Mouse (Mus musculus): ENCODE measurements at regions not wholly inside any gene's neighbourhood (a gene's known extent, or its start where the extent isn't known, plus 50 kb on each side); places are given as distances from the start of the nearest gene placed in this dataset.

GRCm38 (mm10) chr14:112895561-112895960 is 418.8 kb upstream of the Tpm3-rs7 start:
- DNase-seq (ENCODE audit: low read depth): peak; percentile 16

GRCm38 (mm10) chr14:112901171-112901570 is 413.2 kb upstream of the Tpm3-rs7 start:
- no peak for DNase-seq (ENCODE audit: low read depth)

GRCm38 (mm10) chr14:112917148-112917547 is 397.3 kb upstream of the Tpm3-rs7 start:
- no peak for DNase-seq (ENCODE audit: low read depth)

All from c-Kit-positive CD71-negative TER-119-negative erythroid progenitor cells, embryonic 14.5 days (primary cell).